In the genomic region with DNA sequence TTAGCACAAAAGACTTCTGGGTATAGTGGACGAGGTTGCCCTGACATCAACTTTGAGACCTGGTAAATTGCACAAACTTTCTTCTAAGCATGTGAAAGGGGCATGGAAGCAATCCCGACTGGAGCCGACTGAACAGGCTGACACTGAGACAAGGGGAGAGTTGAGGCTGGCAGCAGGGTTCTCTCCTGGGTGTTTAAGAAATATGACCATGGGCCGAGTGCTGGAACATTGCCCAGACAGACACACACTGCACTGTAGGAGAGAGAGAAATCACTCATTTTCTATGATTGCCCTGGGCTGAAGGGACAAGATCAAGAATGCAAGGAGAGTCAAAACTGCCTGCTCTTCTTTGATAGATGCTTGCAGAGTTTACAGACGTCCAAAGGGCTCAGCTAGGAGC, we compare ENCODE assay signal across 21 mouse cellular contexts. TPM values are rescaled to one million over a fixed set of nuclear protein-coding genes. Genes with fewer than 3 reads are reported as not detected.
DNase-seq lines count a peak whose midpoint lies in the region; ATAC-seq lines count a peak whose summit lies in the region.
"Had no signal": no experiment of that assay in that cellular context is flagged by ENCODE, and none has a peak within 500 bp of the region (broad histone marks: within the 10 kb centered on the region; RNA-seq: fewer than 3 reads in every experiment).

No protein-coding gene starts in this region.

- H3K4me2 ChIP-seq in embryonic facial prominence, embryonic 14.5 days (ENCODE audit: low read depth, low read length), result no peak overlapping the region
- H3K4me2 ChIP-seq in midbrain, embryonic 14.5 days (ENCODE audit: low read length), result no peak overlapping the region
- no peak overlapping the region for H3K4me2 ChIP-seq in midbrain, embryonic 16.5 days (ENCODE audit: low read length)
- H3K4me2 ChIP-seq: limb, embryonic 12.5 days; liver, embryonic 15.5 days; midbrain, embryonic 13.5 days; neural tube, embryonic 12.5 days had no signal

- 30% methylated on average over 5 of the region's 5 CpGs for WGBS in embryonic facial prominence, embryonic 14.5 days
- 58% methylated on average over 5 of the region's 5 CpGs for WGBS in embryonic facial prominence, embryonic 10.5 days
- 47% methylated on average over 5 of the region's 5 CpGs for WGBS in midbrain, embryonic 14.5 days
- 34% methylated on average over 5 of the region's 5 CpGs for WGBS in midbrain, embryonic 16.5 days

- H3K27ac ChIP-seq in embryonic facial prominence, embryonic 14.5 days (replicated peaks; ENCODE audit: low read depth, low read length), result no peak overlapping the region
- no peak overlapping the region for H3K27ac ChIP-seq in embryonic facial prominence, embryonic 10.5 days (replicated peaks)
- no peak overlapping the region for H3K27ac ChIP-seq in midbrain, embryonic 14.5 days (replicated peaks; ENCODE audit: low read depth, low read length)
- H3K27ac ChIP-seq in midbrain, embryonic 16.5 days (ENCODE audit: low read length), result no peak overlapping the region
- H3K27ac ChIP-seq: limb, embryonic 12.5 days; liver, embryonic 15.5 days; midbrain, embryonic 13.5 days; neural tube, embryonic 12.5 days; stomach, postnatal 0 days had no signal

- no peaks in the 10 kb centered on the region for H3K4me1 ChIP-seq in embryonic facial prominence, embryonic 14.5 days (ENCODE audit: control insufficient read depth, insufficient read depth, low read length)
- no peaks in the 10 kb centered on the region for H3K4me1 ChIP-seq in embryonic facial prominence, embryonic 10.5 days
- H3K4me1 ChIP-seq in midbrain, embryonic 14.5 days (ENCODE audit: control insufficient read depth, insufficient read depth, low read length), result no peaks in the 10 kb centered on the region
- H3K4me1 ChIP-seq in midbrain, embryonic 16.5 days (ENCODE audit: control insufficient read depth, insufficient read depth, low read length), result no peaks in the 10 kb centered on the region
- H3K4me1 ChIP-seq: limb, embryonic 12.5 days; liver, embryonic 15.5 days; midbrain, embryonic 13.5 days had no signal

- no peak overlapping the region for H3K9ac ChIP-seq in embryonic facial prominence, embryonic 14.5 days (ENCODE audit: low read depth, low read length)
- no peak overlapping the region for H3K9ac ChIP-seq in midbrain, embryonic 14.5 days (replicated peaks; ENCODE audit: low read length)
- no peak overlapping the region for H3K9ac ChIP-seq in midbrain, embryonic 16.5 days (ENCODE audit: low read depth, low read length)
- H3K9ac ChIP-seq: forebrain, postnatal 0 days; limb, embryonic 12.5 days; liver, embryonic 15.5 days; midbrain, embryonic 13.5 days; neural tube, embryonic 12.5 days had no signal

- peak; percentile 31 for DNase-seq in embryonic facial prominence, embryonic 14.5 days (ENCODE audit: low spot score)
- DNase-seq in embryonic facial prominence, embryonic 10.5 days (ENCODE audit: low spot score), result no peak
- peak; percentile 37 for DNase-seq in midbrain, embryonic 14.5 days
- DNase-seq in adipocyte (ENCODE audit: low spot score), result peak; percentile 98
- peak; percentile 12 to 25 for DNase-seq in adrenal gland, postnatal 4 days (ENCODE audit: low spot score in 2 of 2)
- no peak for DNase-seq in spleen, adult 12 weeks (ENCODE audit: low spot score)
- no peak for DNase-seq in urinary bladder, postnatal 14 days (ENCODE audit: low spot score)
- DNase-seq: B cell, adult 2 months; cerebellum, adult 18-20 months; forebrain, postnatal 0 days; heart, adult 18-20 months; kidney, adult 9 months; lung, postnatal 4 days; thymus, postnatal 36 days had no signal

- no peak for ATAC-seq in embryonic facial prominence, embryonic 14.5 days (ENCODE audit: low read depth)
- ATAC-seq in midbrain, embryonic 14.5 days (ENCODE audit: low FRiP score, low TSS enrichment), result no peak
- no peak for ATAC-seq in midbrain, embryonic 16.5 days
- ATAC-seq: forebrain, postnatal 0 days; midbrain, embryonic 13.5 days had no signal

- no peak overlapping the region for H3K4me3 ChIP-seq in embryonic facial prominence, embryonic 14.5 days (ENCODE audit: low read depth, low read length)
- H3K4me3 ChIP-seq in embryonic facial prominence, embryonic 10.5 days, result no peak overlapping the region
- H3K4me3 ChIP-seq in midbrain, embryonic 14.5 days (replicated peaks; ENCODE audit: low read depth, low read length), result no peak overlapping the region
- no peak overlapping the region for H3K4me3 ChIP-seq in midbrain, embryonic 16.5 days (ENCODE audit: low read depth, low read length)
- H3K4me3 ChIP-seq: erythroblast, embryonic 14.5 days; limb, embryonic 12.5 days; liver, embryonic 15.5 days; midbrain, embryonic 13.5 days; neural tube, embryonic 12.5 days had no signal

- H3K27me3 ChIP-seq in embryonic facial prominence, embryonic 14.5 days (replicated peaks; ENCODE audit: control insufficient read depth, insufficient read depth, low read length), result no peaks in the 10 kb centered on the region
- H3K27me3 ChIP-seq in embryonic facial prominence, embryonic 10.5 days (replicated peaks; ENCODE audit: low read depth, poor library complexity, severe bottlenecking), result peaks cover 11% of the 10 kb centered on the region; the same call in 1 of the 2 replicates
- no peaks in the 10 kb centered on the region for H3K27me3 ChIP-seq in midbrain, embryonic 14.5 days (ENCODE audit: control insufficient read depth, insufficient read depth, low read length)
- no peaks in the 10 kb centered on the region for H3K27me3 ChIP-seq in midbrain, embryonic 16.5 days (ENCODE audit: control insufficient read depth, insufficient read depth, low read depth, low read length)
- H3K27me3 ChIP-seq: limb, embryonic 12.5 days; liver, embryonic 15.5 days; midbrain, embryonic 13.5 days; neural tube, embryonic 12.5 days had no signal

- no peaks in the 10 kb centered on the region for H3K9me3 ChIP-seq in embryonic facial prominence, embryonic 14.5 days (ENCODE audit: control insufficient read depth, low read length)
- H3K9me3 ChIP-seq in embryonic facial prominence, embryonic 10.5 days, result no peaks in the 10 kb centered on the region
- H3K9me3 ChIP-seq in midbrain, embryonic 14.5 days (ENCODE audit: control insufficient read depth, low read length), result no peaks in the 10 kb centered on the region
- H3K9me3 ChIP-seq in midbrain, embryonic 16.5 days (replicated peaks; ENCODE audit: control insufficient read depth, low read length, poor library complexity, severe bottlenecking), result no peaks in the 10 kb centered on the region
- H3K9me3 ChIP-seq: limb, embryonic 12.5 days; liver, embryonic 15.5 days; midbrain, embryonic 13.5 days; neural tube, embryonic 12.5 days had no signal

- H3K36me3 ChIP-seq in embryonic facial prominence, embryonic 14.5 days (ENCODE audit: control insufficient read depth, insufficient read depth, low read length), result no peaks in the 10 kb centered on the region
- no peaks in the 10 kb centered on the region for H3K36me3 ChIP-seq in embryonic facial prominence, embryonic 10.5 days (replicated peaks)
- H3K36me3 ChIP-seq in midbrain, embryonic 14.5 days (ENCODE audit: control insufficient read depth, insufficient read depth, low read length), result no peaks in the 10 kb centered on the region
- H3K36me3 ChIP-seq in midbrain, embryonic 16.5 days (ENCODE audit: control insufficient read depth, insufficient read depth, low read length), result no peaks in the 10 kb centered on the region
- H3K36me3 ChIP-seq: limb, embryonic 12.5 days; liver, embryonic 15.5 days; midbrain, embryonic 13.5 days; neural tube, embryonic 12.5 days had no signal

RNA-seq across cellular contexts. Expression of gene Pank3, which starts 40.1 kb away (rescaled TPM):
- polyA plus RNA-seq in embryonic facial prominence, embryonic 14.5 days (2014; fragmentation: Nextera tagmentation; extraction: Ambion mirVana), result 21.2 and 21.4 TPM in 2 replicates
- polyA plus RNA-seq in embryonic facial prominence, embryonic 10.5 days (2016; fragmentation: Nextera tagmentation; extraction: Ambion mirVana), result 13.9 and 15.2 TPM in 2 replicates
- polyA plus RNA-seq in midbrain, embryonic 14.5 days (2014; fragmentation: Nextera tagmentation; extraction: Ambion mirVana), result 29.0 and 36.8 TPM in 2 replicates
- polyA plus RNA-seq in midbrain, embryonic 16.5 days (2015; fragmentation: Nextera tagmentation; extraction: Ambion mirVana), result 20.5 and 22.4 TPM in 2 replicates
- total RNA-seq in adrenal gland, postnatal 4 days (2021), result 10 to 100 TPM; 57.1 to 58.9 TPM

Comparison
In these comparisons a context has a peak if more than half of its experiments do, and no peak if none do; other contexts are left out.
1. DNase-seq: peak in embryonic facial prominence, embryonic 14.5 days (single experiment), midbrain, embryonic 14.5 days (single experiment), adipocyte (single experiment) and adrenal gland, postnatal 4 days (2 of 2); none in embryonic facial prominence, embryonic 10.5 days (single experiment), spleen, adult 12 weeks (single experiment) and urinary bladder, postnatal 14 days (single experiment).